Mouse (Mus musculus) T-helper 2 cell (primary cell): ENCODE measurements around the gene Hectd1.

Source experiments
- in situ Hi-C: fragments of 300-600 bp; cut with MboI, MseI; formaldehyde crosslinking; loops from one replicate; pipeline ENCODE4 v1.15.1; 2025; ENCODE audit warnings: high pct_unique_total_duplicates

Hectd1 gene

DNA sequence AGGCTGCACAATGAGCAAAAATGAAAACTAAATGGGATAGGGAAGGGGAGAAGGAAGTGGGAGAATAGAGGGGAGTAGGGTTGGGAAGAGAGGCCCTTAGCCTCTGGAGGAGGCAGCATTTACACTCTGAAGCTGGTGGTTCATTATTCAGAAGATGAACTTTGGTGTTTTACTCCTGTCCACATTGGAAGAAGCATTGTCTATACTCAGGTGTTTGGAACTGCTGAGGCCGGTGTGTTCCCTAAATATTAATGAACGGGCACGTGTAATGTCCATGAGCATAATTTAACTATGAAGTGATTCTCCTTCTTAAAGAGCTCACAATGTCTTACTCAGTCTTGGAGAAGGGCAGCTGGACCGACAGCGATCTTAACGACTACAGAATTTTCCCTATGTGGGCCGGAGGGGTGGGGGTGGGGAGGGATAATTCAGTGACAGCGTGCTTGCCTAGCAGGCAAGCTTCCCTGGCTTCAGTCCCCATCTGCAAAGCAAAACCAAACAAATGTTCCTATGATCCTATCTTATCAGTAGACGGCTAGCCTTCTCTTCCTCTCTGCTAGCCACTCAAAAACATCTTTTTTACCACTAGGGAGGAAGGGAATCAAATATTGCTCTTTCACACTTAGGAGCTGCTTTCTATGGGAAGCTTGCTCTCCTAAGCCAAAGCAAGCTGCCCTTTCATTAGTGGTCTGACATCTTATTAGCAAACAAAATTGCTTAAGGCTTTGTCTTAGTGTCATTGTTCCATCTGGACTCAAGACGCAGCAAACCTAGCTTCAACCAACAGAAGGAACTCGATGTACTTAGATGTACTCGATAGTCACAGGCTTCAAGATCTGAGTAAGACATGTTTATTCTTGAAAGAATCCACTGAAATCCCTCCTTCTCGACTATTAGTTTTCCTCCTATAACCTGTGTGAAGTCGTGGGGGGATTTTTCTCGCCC, 14.5 kb upstream of the Hectd1 start:
- in situ Hi-C loops: no loop called here

DNA sequence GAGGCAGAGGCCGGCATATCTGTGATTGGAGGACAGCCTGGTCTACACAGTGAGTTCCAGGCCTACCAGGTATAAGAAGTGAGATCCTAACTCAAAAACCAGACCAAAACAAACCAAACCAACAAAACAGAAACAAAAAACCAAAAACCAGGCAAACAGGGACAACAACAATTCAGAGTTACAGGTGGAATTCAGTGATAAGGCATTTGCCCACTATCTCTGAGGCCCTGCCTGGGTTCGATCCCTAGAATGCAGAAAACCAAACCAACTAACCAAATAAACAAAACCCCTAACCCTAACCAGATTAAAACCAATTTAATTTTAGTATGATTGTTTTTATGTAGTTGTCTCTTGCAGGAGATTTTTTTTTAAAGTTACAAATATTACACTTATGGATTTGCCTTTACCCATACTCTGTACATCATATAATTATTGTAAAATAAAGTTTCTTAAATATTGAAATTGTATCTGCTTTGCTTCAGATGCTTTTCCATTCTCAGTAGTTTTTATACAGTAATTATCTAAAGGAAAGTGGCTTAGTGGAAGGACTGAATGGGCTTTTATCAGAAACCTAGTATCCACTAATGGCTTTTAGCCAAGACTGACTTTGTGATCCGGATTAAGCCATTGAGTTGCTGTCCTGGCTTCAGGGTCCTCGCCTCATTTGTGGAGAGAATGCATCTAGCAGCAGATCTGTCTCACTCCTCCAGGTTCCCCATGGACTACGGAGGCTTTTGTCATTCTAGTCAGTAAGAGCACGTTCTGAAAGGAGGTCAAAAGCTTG, 12.9 kb upstream of the Hectd1 start:
- in situ Hi-C loops: no loop called here

DNA sequence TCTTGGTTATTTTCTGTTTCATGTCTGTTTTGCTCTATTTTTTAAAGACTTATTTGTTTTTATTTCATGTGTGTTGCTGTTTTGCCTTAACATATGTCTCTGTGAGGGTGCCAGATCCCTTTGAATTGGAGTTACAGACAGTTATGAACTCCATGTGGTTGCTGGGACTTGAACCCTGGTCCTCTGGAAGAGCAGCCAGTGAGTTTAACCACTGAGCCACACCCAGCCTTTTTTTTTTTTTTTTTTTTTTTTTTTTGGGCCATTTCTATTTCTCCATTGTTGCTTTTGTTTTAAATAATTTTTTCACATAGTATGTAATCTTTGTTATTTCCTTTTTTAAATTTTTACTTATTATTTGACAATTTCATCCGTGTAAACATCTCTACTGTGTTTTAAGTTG, 10.5 kb upstream of the Hectd1 start:
- in situ Hi-C loops: no loop called here

DNA sequence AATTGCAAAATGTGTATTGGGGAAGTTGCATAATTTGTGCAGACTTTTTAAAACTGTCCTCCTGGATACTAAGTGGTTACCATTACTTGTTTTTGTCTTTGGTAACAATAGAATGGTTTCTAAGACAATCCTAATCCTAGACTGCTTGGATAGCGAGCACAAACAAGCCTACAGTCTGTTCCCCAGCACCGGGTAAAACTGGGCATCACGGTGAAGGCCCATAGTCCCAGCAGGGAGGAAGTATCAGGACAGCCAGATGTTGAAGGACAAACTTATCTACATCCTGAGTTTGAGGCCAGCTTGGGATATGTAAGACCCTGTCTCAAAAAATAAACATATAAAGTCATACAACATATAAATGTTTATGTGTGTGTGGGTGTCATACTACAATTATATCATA, 5.9 kb upstream of the Hectd1 start:
- in situ Hi-C loops: no loop called here

DNA sequence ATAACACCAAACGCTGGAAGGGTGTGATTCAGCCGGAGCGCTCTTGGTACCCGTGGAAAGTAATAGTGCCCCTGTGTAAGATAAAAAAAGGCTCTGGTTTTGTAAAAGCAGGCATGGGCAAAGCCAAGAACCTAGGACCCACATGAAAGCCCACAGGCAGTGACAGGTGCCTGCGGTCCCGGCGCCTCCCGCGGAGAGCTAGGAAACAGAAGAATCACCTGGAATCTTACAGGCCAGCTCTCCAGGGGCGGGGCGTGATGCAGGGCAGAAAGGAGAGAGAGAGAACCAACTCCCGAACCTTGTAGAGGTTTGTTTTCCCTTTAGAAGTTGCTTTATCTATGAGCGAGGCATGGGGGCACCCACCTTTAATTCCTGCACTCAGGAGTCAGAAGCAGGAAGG, 2.6 kb upstream of the Hectd1 start:
- in situ Hi-C loops: no loop called here

DNA sequence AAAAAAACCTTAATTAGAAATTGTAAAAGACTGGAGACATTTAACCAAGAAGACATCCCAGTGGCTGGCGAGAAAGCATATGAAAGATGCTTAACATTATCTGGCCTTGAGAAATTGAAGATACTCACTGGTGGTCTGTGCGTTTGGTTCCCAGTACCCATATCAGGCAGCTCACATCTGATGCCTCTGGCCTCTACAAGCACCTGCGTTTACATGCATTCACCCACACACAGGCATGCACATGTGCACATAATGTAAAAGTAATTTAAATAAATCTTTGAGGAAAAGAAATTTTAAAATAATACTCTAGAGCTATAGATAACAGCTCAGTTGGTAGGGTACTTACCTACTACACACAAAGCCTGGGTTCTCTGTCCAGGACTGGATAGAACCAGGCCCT, 2.0 kb upstream of the Hectd1 start:
- in situ Hi-C loops: no loop called here

DNA sequence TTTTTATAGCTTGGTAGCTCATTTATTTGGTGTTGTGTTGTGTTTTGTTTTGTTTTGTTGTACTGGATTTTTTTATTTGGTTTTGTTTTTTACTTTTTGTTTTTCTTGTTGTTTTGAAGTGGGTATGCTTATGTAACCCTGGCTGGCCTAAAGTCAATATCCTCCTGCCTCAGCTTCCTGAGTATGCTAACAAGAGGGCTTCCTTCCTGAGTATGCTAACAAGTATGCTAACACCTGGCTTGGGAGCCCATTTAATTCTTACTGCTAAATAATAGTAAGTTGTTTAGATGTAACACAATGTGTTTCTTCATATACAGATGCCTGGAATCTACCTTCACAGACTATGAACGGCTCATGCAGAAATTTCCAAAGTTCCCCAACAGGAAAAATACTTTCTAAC, 1.3 kb upstream of the Hectd1 start:
- in situ Hi-C loops: no loop called here

DNA sequence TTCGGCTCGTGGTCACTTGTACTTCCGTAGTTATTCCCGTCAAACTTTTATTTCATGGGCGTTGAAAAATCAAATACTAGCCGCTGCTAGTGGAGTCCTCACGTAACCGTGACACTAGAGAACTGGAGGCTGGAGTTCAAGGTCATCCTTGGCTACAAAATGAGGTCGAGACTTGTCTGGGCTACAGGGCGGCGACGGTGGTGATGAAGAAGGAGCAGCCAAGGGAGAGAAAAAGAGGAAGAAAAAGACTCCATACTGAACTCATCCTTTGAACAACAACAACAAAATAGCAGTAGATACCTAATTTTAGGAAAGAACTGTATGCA, 704 bp upstream of the Hectd1 start:
- in situ Hi-C loops: no loop called here

DNA sequence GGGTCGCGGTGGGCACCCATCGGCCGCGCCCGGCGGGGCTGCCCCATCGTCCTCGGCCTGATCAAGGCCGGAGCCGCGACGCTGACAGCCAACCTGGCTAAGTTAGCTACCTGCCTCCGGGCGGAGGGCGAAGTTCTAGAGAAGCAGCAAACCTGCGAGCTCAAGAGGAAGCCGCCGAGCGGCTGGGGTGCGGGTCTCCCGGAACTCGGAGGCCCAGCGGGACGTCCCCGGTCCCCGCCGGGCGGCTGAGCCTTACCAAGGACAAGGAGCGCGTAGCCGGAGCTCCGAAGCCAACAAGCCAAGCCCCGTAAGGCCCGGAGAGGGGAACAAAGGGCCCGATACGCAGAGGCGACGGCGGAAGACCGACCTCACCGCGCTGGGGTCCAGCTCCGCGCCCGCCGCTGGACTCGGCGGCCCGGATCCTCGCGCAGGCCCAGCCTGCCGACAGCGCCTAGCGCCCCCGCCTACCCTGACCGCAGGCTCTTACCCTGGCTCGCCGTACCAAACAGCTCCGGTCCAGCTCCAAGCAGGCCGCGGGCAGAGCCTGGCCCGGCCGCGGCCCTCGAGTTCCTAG, 533 bp downstream of the Hectd1 start:
- in situ Hi-C loops: loop anchor here (5.0 kb wide), 1 partner anchor 48 kb away; no protein-coding TSS in a partner anchor

DNA sequence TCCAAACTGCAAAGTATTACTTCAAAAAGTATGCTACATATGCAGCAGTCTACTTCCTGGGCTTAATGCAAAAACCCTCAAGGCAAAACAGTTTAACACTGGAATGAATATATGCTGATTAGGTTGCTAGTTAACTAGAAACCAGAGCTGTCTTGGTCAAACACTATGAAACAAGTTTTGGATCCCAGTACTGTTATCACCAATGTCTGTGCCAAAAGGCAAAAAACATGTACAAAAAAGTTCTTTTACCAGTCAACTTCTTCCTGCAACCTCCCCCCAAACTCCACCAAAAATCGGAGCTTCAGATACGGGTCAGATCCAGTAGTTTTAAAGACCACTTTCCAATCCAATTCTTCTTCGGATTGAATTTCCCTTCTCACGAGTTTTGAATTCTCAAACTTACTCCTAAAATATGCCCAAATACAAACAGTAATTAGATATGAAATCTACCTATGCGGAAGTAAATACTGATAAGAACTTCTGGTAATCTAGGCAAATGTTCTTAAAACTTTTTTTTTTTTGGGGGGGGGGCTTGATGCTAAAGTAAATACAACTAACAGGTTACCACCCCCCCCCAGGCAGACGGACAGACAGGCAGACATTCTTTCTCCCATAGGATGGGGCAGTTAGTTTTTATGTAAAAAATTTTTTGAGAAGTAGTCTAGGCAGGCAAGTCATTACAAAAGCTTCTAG, 1.2 kb downstream of the Hectd1 start:
- in situ Hi-C loops: loop anchor here (5.0 kb wide), 1 partner anchor 49 kb away; no protein-coding TSS in a partner anchor

DNA sequence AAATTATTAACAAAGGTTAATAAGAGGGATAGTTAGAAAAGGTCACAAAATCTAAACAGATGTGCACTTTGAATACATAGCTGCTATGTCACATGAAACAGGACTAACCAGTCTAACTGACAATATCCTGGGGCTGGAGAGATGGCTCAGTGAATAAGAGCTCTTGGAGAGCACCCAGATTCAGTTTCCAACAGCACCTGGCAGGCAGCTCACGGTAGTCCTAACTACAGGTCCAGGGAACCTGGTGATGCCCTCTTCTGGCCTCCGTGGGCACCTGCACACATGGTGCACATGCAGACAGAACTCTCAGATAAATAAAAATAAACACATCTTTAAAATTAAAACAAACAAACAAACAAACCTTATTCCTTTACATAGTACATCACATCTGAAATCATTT, 4.0 kb downstream of the Hectd1 start:
- in situ Hi-C loops: loop anchor here (5.0 kb wide), 1 partner anchor 52 kb away; no protein-coding TSS in a partner anchor

DNA sequence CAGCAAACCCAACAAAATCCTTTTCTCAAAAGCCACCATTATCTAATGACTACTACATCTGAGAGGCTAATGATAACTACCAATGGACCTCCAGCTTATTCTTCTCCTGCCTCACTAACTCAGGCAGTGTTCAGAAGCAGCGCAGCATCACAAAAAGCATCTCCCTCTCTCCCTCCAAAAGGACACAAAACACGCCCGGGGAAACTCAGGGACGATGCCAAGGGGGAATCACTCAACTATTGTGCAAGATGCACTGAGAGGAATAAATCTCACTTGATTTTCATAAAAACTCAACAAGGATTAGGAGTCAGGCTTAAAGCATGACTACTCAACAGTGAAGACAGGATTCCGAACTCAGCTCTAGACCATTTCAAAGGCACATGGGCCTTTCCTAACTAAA, 6.0 kb downstream of the Hectd1 start:
- in situ Hi-C loops: no loop called here

DNA sequence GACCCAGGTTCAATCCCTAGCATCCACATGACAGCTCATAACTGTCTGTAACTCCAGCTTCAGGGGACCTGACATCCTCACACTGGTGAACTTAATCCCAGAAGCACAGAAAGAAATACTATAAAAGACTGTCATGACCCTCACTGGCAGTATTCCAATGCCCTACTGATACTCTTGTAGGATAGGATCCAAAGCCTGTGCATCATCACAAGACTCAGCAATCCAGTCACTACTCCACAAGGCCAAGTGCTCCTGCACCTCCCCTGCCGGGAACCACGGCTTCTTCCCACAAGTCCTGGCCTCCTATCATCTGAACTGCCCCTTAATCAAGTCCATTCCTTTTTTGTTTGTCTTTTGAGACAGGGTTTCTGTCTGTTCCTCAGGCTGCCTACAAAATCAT, 6.5 kb downstream of the Hectd1 start:
- in situ Hi-C loops: no loop called here

DNA sequence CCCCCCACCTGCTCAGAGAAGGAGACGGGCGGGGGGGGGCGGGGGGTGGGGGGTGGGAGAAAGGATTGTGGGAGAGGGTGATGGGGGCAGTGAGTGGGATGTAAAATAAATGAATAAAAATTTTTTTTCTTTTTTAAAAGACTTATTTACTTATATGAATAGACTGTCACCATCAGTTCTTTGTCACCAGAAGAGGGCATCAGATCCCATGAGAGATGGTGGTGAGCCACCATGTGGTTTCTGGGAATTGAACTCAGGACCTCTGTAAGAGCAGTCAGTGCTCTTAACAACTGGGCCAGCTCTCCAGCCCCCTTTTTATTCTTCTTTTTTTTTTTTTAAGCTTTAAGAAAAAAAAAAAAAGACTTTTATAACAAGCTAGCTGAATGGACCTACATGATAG, 7.1 kb downstream of the Hectd1 start:
- in situ Hi-C loops: no loop called here

DNA sequence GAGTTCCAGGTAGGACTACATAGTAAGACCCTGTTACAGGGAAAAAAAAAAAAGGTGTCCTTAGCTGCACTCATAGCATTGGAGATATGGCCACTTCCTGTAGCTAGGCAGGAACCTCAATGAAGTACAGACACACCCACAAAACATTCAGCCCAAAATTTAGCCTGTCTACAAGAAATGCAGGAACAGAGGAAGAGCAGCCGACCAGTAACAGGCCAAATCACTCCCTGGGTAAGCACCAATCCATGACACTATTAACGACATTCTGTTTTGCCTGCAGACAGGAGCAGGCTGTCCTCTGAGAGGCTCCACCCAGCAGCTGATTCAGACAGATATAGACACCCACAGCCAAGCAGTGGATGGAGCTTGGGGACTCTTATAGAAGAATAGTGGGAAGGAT, 8.1 kb downstream of the Hectd1 start:
- in situ Hi-C loops: no loop called here

DNA sequence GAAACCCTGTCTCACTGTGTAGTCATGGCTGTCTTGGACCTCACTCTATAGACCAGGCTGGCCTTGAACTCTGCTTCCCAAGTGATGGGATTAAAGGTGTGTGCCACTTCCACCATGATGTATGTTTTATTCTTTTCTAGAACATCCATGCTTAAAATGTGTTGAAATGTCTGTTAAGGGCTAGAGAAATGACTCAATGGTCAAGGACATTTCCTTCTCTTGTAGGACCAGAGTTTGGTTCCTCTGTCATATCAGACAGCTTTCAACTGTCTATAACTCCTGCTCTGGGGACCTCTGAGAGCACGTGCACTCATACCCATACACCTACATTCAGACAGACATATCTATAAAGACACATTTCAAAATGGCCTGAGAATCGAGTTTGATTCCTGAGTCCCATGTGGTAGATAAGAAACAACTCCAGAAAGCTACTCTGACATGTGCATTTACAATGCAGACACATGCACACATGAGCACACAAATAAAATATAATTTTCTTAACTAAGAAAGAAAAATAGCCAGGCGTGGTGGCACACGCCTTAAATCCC, 9.3 kb downstream of the Hectd1 start:
- in situ Hi-C loops: no loop called here

DNA sequence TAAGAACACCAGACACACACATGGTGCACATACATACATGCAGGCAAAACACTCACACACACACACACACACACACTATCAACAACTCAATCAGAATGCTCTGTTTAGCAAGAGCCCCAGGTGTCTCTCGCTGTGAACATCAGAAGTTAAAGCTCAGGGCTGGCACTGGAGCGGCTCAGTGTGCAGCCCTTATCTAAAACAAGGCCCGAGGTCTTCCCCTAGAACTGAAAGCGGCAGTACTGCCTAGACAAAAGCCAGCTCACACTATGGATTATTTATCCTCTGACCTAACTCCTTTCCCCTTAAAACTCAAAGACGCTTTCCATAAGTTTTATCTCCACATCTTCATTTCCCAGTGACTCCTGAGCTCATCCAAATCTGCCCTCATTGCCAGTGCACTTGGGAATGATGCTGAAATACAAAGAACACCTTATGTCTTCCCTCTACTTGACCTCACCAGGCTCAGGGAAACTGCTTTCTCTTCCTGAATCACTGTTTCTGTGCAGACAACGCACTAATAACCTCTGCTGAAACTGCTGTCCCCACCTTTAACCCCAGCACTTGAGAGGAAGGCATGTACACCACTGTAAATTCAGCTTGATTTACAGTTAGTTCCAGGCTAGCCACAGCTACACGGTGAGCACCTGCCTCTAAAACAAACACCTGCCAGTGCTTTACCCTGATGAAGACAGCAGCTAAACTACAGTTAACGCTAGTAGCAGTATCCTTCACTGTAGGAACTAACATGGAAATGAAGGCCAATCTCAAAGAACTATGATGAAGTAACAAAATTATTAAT, 11.3 kb downstream of the Hectd1 start:
- in situ Hi-C loops: no loop called here

DNA sequence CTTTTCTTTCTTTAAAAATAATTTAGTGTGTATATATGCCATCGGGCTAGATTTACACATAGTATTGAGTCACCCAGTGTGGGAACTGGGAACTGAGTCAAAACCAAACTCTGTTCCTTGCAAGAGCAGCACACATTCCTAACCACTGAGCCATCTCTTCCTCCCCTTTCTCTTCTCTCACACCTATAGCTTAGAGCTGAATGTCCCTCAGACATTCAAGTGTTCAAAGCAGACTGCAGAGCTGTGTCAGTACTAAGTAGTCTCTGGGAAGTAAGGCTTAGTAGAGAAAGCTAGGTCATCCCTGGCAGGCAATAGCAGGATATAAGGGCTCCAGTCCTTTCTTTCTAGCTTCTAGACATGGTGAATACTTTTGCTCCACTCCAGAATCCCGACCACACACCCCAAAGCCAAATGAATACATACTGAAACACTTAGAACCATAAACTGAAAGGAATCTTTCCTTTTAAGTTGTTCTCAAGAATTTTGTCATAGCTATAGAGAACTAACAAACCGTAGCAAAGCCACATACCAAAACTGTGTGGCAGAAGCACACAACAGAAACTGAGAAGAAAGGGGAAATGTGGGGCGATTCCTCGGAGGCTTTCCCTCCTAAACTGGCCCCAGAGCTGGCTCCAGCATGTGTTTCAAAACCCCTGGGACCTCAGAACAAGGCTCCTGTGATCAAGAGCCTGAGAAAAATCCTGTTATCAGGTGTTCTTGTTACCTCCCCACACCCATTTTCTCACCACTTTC, 17.8 kb downstream of the Hectd1 start:
- in situ Hi-C loops: loop anchor here (5.0 kb wide), 1 partner anchor 196 kb away; the partner anchor contains the start of gene Dtd2

DNA sequence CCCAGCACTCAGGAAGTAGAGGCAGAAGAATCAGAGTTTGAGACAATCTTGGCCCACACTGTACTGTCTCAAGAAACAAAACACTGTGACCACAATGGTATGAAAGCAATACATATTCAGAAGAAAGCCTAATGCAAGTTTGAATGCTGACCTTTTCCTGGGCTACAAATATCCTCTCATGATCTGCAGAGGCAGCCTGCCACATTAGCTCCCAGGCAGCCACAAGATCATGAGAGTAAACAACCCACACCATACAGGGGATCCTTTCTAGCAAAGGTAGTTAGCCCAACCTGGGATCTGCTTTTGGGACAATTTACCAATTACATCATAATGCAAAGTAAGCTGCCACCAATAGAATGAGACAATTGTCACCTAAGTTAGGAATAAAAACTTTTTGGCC, 18.8 kb downstream of the Hectd1 start:
- in situ Hi-C loops: loop anchor here (5.0 kb wide), 1 partner anchor 197 kb away; the partner anchor contains the start of gene Dtd2

DNA sequence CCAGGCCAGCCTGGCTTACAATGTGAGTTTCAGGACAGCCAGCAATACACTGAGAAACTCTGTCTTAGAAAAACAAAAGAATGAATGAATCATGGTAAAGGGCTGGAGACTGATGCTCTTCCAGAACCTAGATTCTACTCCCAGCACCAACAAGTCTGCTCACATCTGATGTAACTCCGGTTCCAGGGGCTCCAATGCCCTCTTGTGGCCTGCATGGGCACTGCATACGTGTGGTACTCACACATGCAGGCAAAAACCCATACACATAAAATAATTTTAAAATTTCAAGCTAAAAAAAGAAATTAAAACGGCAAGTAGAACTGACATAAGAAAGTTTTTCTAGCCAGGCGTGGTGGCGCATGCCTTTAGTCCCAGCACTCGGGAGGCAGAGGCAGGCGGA, 44.5 kb downstream of the Hectd1 start:
- in situ Hi-C loops: no loop called here
